Mouse (Mus musculus) mouse embryonic stem cell (cell line): ENCODE results near the gene Dmac2.

Experiments
- in situ Hi-C, 2 experiments: fragments of 300-500 bp; cut with MboI; formaldehyde crosslinking; loops; 1 replicate in 1 of 2; 3 replicates in 1 of 2; pipeline ENCODE4 v1.14.3; 2019 to 2020; ENCODE audit warnings: low sequenced_read_pairs in 2 of 2, low pct_unique_long_range_greater_than_20kb in 1 of 2, mixed read lengths in 1 of 2; ENCODE audit not compliant: unreplicated experiment in 1 of 2

Dmac2 gene

DNA sequence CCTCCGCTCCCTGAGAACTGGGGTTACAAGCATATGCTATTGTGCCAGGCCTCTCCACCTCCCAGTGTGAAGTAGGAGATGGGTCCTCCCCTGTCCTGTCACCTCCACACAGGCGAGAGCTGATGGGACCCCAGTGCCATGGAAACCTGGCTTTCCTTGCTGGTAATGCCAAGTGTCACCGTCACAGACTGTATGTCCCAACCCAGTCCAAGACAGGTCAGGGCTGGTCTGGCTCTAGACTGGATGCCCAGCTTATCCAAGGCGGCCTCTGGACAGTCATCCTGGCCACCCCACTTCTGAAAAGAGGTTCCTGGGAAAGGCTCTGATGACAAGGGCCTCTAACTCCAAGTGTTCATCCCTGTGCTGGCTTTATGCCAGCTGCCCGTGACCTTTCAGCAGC lies 17.9 kb downstream of the Dmac2 start:
- in situ Hi-C loops: no loop called here

DNA sequence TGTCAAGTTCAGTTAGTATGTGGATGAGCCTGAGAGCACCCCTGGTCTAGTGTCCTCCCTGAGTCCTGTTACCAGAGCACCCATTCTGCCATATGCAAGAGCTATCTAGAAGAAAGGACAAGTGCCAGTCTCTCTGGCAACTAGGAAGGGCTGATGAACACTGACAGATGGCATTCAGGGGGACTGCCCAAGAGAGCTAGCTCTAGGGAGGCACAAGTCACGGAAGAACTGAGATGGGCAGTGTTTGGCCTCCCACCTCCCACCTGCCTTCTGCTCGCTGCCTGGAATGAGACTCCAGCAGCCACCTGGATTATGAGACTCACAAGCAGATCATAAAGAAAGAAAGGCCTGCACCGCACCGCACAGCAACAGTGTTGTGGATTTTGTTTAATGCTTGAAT lies 20.5 kb downstream of the Dmac2 start:
- in situ Hi-C loops: no loop called here

DNA sequence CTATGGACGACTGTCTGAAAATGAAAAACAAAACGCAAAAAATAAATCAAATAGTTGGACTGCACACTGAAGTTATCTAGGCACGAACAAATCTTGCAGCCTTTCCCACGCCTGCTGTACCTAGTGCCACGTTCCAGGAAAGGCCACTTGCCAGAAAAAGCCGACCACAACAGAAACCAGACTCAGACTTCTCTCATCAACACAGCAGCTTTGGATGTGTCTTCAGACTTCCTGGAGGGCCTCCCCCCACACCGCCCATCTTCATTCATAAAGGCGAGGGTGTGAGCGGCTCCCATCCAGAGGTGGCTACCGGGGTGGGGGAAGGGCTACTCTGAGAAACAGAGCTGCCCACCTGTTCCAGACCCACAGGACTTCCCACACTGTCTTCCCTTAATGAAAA lies 24.9 kb downstream of the Dmac2 start:
- in situ Hi-C loops: no loop called here

DNA sequence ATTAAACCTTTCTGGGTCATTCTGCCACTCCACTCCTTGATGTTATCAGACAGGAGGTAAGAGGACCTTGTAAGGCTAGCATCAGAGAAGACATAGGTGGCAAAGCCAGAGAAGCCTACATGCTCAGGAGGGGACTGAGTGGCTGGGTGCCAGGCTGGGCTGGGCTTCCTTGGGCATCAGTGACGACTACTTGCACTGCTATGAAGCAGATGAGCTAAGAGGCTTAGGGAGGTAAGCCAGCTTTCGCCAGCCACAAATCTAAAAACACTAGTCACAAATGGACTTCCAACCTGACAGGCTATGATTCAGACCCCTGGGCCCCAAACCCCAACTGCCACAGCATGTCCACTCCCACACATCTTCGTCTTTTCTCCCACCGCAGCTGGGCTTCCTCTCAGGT lies 25.4 kb downstream of the Dmac2 start:
- in situ Hi-C loops: no loop called here

DNA sequence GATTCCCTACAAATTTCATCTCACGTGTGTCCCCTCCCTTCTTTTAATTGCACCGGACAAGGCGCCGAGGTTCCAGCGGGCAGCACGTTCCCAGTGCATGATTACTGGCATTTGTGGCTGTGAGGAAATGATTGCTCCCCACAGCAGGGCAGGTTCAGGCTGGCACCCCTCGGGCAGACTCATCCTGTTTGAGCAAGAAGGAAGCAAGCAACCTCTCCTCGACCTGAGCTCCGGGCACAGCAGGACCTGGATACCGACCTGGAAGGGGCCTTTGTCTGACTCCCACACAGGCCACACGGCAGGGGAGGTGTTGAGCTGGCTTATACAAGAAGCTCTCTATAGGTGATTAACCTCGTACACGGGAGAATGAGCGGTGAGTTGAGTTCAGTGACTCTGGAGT lies 25.9 kb downstream of the Dmac2 start:
- in situ Hi-C loops: no loop called here

DNA sequence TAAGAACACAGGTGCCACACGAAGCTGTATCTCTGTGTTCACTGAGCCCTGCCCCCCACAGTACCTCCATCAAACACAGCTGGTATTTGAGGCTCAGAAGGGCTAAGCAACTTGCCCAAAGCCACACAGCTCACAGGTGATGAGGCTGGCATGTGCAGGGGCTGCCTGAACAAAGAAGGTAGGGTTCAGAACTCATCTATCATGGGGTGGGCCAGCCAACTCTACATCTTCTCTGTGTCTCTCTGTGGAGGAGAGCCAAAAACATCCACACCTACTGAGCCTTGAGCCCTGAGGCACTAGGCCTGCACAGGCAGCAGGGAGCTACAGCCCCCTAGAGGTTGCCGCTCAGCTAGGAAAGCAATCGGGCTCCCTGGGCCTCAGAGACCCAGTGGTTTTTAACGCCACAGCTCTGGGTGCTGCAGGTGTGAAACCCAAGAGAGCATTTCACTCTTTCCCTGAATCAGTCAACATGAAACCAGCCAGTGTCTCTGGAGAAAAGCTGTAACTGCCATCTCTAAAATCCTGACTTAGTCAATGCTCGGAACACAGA lies 28.4 kb downstream of the Dmac2 start:
- in situ Hi-C loops: no loop called here

DNA sequence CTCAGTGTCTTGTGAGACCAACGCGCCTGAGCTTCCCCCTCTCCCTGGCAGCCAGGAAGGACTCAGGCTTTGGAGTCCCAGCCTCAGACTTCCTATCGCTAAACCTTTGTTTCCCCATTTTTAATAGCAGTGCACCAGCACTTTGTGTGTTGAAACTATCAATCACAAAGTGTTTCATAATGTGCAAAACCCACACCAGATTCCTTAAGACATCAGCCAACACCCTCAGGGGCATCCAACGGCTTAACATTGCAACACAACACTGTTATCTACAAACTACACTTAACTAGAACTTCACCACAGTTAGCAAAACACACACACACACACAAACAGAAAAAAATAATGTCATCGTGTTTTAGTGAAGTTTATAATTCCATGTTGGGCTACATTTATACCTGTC lies 30.6 kb downstream of the Dmac2 start:
- in situ Hi-C loops: no loop called here

DNA sequence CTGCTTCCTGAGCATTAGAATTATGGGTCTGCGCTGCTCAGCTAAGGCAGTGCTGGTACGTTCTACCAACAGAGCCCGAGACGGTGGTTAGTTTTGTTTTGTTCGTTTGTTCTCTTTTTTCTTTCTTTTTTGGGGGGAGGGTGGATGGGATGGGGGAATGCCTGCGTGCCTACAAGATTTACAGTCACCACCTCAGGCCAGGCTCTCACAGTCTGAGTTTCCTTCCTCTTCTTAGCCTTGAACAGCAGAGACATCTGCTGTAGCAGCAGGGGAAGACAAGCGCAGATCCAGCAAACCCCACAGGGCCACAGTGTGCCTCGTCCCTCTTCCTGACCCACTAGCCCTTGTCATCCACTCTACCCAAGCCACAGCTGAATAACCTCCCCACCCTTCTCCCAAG lies 32.1 kb downstream of the Dmac2 start:
- in situ Hi-C loops: no loop called here

DNA sequence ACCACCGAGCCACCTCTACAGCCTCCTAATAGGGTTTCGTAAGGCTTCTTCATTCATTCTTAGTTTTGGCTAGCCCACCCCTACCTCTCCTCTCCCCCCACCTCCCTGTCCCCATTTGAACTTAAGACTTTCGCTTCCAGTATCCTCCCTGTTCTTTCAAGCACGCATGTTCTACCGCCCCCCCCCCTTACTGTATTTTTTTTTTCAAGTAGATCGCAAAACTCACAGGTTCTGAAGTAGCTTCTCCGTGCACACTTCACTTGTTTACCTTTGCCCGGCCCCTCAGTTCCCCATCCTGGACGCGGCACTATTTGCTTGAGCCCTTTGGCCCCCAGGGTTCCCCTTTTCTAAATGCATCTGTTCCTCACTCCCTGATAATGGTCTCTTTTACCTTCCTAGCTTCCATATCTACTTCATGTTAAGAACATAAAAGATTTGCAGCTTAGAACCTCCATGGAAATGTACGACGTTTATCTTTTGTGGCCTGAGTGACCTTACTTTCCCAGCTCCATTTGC lies 33.1 kb downstream of the Dmac2 start:
- in situ Hi-C loops: no loop called here

DNA sequence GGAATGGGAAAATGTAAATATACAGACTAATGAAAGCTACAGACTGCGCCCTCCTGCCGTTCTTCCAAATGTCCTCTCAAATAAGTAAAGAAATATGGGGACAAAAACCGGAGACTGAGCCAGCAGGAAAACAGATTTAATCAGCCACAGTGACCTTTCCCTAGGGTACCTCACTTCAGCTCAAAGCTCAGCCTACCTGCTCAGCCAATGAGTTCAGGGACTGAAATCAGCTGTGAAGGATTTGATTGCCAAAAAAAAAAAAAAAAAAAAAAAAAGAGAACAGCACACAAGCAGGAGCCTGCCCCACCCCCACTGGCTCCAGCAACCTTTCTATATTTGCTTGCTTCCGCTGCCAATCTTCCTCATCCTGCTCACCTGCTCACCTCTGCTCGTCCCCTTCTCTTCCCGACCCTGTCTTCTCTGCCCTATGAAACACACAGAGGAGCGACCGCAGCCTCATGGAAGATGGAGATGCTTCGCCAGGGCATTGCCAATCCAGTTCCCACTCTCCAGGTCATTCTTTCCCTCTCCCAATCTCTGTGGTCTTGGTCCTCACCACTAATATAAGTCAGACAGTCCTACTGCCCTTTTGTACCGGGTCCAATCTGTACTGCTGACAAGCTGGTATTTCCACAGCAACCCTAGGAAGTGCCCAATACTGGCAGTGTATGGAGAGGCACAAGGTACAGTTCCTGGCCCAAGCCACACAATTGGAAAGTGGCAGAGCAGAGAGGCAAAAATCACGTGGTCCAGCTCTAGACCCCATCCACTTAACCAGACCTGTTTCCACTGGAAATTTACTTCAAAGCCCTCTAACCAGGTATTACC lies 36.6 kb downstream of the Dmac2 start:
- in situ Hi-C loops: no loop called here

DNA sequence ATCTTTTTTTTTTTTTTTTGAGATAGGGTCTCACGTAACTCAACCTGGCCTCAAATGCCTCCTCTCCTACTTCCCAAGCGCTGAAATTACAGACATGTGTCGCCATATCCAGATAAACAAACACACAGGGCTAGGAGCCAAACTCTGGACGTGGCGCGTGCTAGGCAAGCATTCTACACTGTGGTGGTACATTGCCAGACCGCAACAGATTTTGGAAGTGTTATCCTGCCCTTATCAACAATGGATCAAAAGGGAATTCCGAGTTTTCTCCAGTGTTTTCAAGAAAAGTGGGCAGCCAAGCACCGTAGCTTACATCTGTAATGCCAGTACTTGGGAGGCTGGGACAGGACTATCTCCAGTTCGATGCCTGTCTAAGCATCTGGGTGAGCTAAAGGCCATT lies 38.6 kb downstream of the Dmac2 start:
- in situ Hi-C loops: no loop called here

DNA sequence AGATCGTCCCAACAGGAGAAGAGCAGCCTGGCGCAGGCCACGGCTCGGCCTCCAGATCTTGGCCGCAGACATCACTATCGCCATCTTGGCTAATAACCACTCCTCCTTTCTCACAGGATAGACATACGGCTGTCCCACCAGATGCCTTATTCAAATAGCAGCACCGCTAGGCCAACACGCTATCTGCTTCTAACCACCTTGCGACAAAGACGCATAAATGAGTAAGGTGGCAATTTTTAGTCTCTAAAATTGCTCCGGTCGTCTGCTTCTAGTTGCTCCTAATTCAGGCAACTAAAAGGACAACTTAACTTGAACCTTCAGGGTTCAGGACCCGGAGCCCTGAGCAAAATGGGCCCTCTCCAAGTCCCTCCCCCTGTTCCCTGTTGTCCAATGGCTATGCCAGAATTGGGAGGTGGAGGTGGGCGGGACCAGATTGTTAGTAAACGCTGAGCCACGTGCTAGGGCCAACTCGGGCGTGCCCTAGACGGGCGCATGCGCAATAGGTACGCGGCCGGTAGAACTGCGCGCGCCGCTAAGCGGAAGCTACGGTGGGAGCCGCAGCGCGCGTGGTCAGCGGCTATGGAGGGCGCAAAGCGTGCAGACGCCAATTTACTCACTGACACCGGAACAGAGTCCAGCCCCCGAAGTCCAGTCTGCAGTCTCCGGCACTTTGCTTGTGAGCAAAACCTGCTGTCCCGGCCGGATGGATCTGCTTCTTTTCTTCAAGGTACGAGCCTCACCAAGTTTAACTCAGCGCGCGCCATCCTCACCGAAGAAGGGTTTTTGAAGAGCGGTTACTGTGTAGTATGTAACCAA lies 39.7 kb downstream of the Dmac2 start, which contains the start of the genes Bckdha and Exosc5:
Gene Bckdha, minus strand, starts transcription at position 325 of the 816 bp plus-strand sequence.
Gene Exosc5, plus strand, starts transcription at position 508 of the 816 bp plus-strand sequence.
- in situ Hi-C loops: no loop called here

DNA sequence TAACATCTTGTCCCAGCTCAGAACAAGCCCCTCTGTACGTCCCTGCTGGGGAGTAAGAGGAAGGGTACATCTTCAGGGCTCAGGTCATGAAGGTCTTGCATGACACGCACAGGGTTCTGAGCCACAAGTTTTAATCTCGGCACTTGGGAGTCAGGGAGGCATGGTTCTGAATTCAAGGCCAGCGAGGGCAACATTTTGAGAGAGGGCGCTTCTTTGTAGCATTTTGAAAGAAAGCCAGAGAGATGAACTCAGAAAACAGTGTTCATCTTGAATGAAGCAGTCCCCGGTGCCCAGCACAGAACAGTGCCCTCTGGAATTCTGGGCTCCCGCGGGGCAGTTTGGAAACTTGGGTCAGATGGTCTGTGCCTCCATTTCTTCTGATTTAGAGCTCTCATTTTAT lies 47.2 kb downstream of the Dmac2 start:
- in situ Hi-C loops: no loop called here

DNA sequence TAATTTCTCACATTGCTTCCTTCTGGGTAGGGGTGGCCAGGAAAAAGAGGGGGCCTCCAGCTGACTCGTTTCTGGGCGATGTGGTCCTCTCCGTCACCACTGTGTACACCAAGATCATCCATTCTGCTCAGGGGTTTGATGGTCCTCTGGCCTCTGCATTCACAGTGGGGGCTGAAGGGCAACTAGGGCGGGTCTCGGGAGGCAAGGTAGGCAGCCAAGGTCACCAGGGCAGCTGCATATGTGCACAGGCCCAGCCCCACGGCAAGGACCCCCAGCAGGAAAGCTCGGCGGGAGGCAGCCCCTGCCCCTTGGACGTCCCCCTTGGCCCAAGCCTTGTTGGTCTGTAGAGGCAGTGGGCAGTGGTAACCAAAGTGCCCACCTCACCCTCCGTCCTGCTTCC lies 49.9 kb downstream of the Dmac2 start:
- in situ Hi-C loops: no loop called here

DNA sequence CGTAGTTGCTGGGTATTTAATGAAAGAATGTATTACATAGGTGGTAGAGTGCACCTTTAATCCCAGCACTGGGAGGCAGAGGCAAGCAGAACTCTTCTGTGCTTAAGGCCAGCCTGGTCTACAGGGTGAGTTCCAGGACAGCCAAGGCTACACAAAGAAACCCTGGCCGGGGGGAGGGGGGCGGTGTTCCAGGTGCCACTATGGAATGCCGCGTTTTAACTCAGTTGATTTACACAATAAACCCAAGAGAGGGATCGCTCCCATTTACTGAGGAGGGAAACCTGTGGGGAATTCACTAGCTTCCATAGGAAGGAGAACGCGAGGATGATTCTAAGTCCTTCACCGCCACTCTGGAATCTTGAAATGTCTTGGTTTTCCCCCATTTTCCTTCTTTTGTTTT lies 50.4 kb downstream of the Dmac2 start:
- in situ Hi-C loops: no loop called here

DNA sequence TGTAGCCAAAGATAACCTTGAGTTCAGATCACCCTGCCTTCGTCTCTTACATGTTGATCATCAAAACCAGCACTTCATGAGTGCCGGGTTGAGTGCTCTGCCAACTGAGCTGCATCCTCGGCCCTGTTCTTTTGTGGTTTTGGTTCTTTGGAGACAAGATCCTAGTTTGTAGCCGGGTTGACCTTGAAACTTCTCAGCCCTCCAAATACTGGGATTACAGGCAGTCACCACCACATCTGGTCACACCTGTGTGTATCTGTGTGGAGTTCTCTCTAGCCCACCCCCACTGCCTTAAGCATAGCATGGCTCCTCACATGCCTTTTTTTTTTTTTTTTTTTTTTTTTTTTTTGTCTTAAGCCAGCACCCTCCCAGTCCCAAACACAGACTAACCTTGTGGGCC lies 50.9 kb downstream of the Dmac2 start:
- in situ Hi-C loops: no loop called here

DNA sequence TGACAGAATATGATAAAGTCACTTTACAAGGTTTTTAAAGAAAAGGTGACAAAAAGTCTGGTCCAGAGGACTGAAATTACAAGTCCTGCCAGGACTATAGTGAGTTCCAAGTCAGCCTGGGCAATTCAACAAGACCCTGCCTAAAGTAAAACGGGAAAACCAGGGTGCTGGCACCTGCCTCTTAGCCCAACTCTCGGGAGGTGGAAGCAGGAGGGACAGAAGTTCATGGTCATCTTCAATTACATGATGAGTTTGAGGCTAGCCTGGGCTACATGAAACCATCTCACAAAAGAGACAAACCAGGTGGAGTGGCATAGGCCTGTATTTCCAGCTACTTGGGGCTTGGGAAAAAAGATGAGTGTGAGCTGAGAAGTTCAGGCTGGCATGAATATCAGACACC lies 52.5 kb downstream of the Dmac2 start:
- in situ Hi-C loops: no loop called here

DNA sequence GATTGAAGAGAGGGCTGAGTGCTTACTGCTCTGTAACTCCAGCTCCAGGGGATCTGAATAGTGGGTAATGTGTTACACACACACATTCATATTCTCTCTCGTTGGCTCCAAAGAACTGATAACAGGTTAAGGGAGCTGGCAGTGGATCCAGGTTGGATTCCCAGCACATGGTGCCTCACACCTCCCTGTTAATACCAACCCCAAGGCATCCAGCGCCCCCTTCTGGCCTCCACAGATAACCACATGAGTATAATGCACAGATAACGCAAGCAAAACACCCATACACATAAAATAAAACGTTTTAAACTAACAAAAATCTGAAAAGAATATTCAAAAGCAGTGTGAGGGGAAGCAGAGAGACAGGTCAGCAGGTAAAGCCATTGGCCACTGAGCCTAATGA lies 53.2 kb downstream of the Dmac2 start:
- in situ Hi-C loops: no loop called here

DNA sequence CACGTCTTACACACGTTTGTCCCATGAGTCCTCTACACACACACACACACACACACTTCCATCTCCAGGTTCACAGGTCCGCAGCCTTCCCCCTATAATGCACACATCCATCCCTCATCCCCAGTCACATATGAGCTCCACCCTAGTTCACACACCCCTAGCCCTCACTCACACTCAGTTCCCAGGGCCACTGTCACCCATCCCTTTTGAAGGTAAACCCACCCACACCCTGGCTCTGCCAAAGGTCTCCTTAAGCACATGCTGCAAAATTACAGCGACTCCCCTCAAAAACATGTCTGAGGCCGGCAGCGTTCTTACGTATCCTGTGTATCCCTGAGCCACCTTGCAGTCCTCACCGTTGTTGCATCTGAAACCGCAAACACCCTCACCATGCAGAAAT lies 55.1 kb downstream of the Dmac2 start:
- in situ Hi-C loops: no loop called here
